Mouse (Mus musculus) midbrain, embryonic 12.5 days (tissue): ENCODE measurements around the gene Myt1l. TPM values are rescaled to one million over a fixed set of nuclear protein-coding genes. Genes with fewer than 3 reads are reported as not detected.

Experiments
- ATAC-seq: fragments of 200-750 bp; cut with Nextera tagmentation; 2 replicates; pipeline ENCODE4 v1.8.0; 2017; ENCODE audit warnings: low read depth, moderate TSS enrichment, moderate library complexity; ENCODE audit not compliant: low FRiP score
- H3K27ac ChIP-seq: fragments of 300-500 bp; sonication (generic); replicated peaks from 2 replicates; pipeline ENCODE4 v1.5.1; 2016; ENCODE audit warnings: mild to moderate bottlenecking
- H3K27me3 ChIP-seq: fragments of 300-500 bp; sonication (generic); 2 replicates; pipeline ENCODE4 v1.6.1; 2016; ENCODE audit warnings: mild to moderate bottlenecking
- H3K36me3 ChIP-seq: fragments of 300-500 bp; sonication (generic); 2 replicates; pipeline ENCODE4 v1.6.1; 2016
- H3K4me1 ChIP-seq: fragments of 300-500 bp; sonication (generic); 2 replicates; pipeline ENCODE4 v1.6.1; 2016
- H3K4me2 ChIP-seq: fragments of 300-500 bp; sonication (generic); replicated peaks from 2 replicates; pipeline ENCODE4 v1.6.1; 2016; ENCODE audit warnings: mild to moderate bottlenecking, moderate library complexity
- H3K4me3 ChIP-seq: fragments of 300-500 bp; sonication (generic); 2 replicates; pipeline ENCODE4 v1.5.1; 2016; ENCODE audit warnings: mild to moderate bottlenecking
- H3K9ac ChIP-seq: fragments of 300-500 bp; sonication (generic); replicated peaks from 2 replicates; pipeline ENCODE4 v1.6.1; 2016; ENCODE audit warnings: mild to moderate bottlenecking, moderate library complexity
- H3K9me3 ChIP-seq: fragments of 300-500 bp; sonication (generic); 2 replicates; pipeline ENCODE4 v1.6.1; 2016; ENCODE audit warnings: mild to moderate bottlenecking
- WGBS: fragments of 180-500 bp; shearing (Covaris S2); methylation state at CpG from one replicate; pipeline ENCODE4 v1.1.7; 2016; 5-methylcytosine and 5-hydroxymethylcytosine counted together
- polyA plus RNA-seq: library from polyadenylated mRNA; unstranded; fragments of >200 nt; fragmentation: Nextera tagmentation; extraction: Ambion mirVana; gene quantifications from 2 replicates; pipeline ENCODE4 v1.2.1, GENCODE M21; 2016

Myt1l gene
- polyA plus RNA-seq, 1 experiment from 2014 or later = 53.0 TPM

- Histone ChIP-seq H3K27ac (no peak overlapping the region), H3K9me3 (no peaks in the 10 kb centered on the region), H3K27me3 (no peaks in the 10 kb centered on the region), H3K9ac (no peak overlapping the region), H3K36me3 (no peaks in the 10 kb centered on the region), H3K4me3 (no peak overlapping the region), H3K4me1 (peaks cover 8% of the 10 kb centered on the region), H3K4me2 (no peak overlapping the region)
- ATAC-seq = no peak
- WGBS = 72% methylated on average over 3 of the region's 3 CpGs
These were observed 270.6 kb downstream of the Myt1l start for GRCm38 (mm10) chr12:29798595-29799391.

- no peaks in the 10 kb centered on the region for H3K36me3 ChIP-seq
- WGBS = 96% methylated on average over 1 of the region's 1 CpGs
- no peaks in the 10 kb centered on the region for H3K27me3 ChIP-seq
- H3K4me3 ChIP-seq = no peak overlapping the region
- no peak for ATAC-seq
- H3K27ac ChIP-seq = no peak overlapping the region
- no peaks in the 10 kb centered on the region for H3K9me3 ChIP-seq
- H3K9ac ChIP-seq = no peak overlapping the region
- H3K4me1 ChIP-seq = peaks cover 10% of the 10 kb centered on the region
- H3K4me2 ChIP-seq = no peak overlapping the region
These were observed 278.2 kb downstream of the Myt1l start for GRCm38 (mm10) chr12:29806415-29806814.

- no peaks in the 10 kb centered on the region for H3K27me3 ChIP-seq
- no peaks in the 10 kb centered on the region for H3K36me3 ChIP-seq
- peaks cover 10% of the 10 kb centered on the region for H3K4me1 ChIP-seq
- no peaks in the 10 kb centered on the region for H3K9me3 ChIP-seq
- 65% methylated on average over 12 of the region's 12 CpGs for WGBS
- H3K4me3 ChIP-seq = no peak overlapping the region
- H3K27ac ChIP-seq = no peak overlapping the region
- ATAC-seq = no peak
- no peak overlapping the region for H3K4me2 ChIP-seq
- no peak overlapping the region for H3K9ac ChIP-seq
These were observed 281.5 kb downstream of the Myt1l start for GRCm38 (mm10) chr12:29809569-29810185.

- H3K4me1 ChIP-seq = peaks cover 19% of the 10 kb centered on the region
- WGBS = 92% methylated on average over 2 of the region's 2 CpGs
These were observed 287.3 kb downstream of the Myt1l start for GRCm38 (mm10) chr12:29815466-29815865.

GRCm38 (mm10) chr12:29816130-29816529 is 287.9 kb downstream of the Myt1l start:
- no peaks in the 10 kb centered on the region for H3K27me3 ChIP-seq
- peaks cover 19% of the 10 kb centered on the region for H3K4me1 ChIP-seq
- no peak overlapping the region for H3K9ac ChIP-seq
- ATAC-seq = peak; percentile 27; the same call in 1 of the 2 replicates
- H3K9me3 ChIP-seq = no peaks in the 10 kb centered on the region
- WGBS = 78% methylated on average over 2 of the region's 2 CpGs
- no peak overlapping the region for H3K4me3 ChIP-seq
- no peaks in the 10 kb centered on the region for H3K36me3 ChIP-seq
- no peak overlapping the region for H3K4me2 ChIP-seq
- peak overlapping the region; percentile 72 for H3K27ac ChIP-seq

More at GRCm38 (mm10) chr12:29815466-29815865, 287.3 kb downstream of the Myt1l start:
- peak overlapping the region; percentile 72 for H3K27ac ChIP-seq
- H3K36me3 ChIP-seq = no peaks in the 10 kb centered on the region
- no peaks in the 10 kb centered on the region for H3K27me3 ChIP-seq
- H3K9me3 ChIP-seq = no peaks in the 10 kb centered on the region
- ATAC-seq = no peak
- H3K4me2 ChIP-seq = no peak overlapping the region
- no peak overlapping the region for H3K4me3 ChIP-seq
- no peak overlapping the region for H3K9ac ChIP-seq

- Histone ChIP-seq H3K36me3 (no peaks in the 10 kb centered on the region), H3K27ac (peak overlapping the region; percentile 72), H3K4me2 (no peak overlapping the region), H3K27me3 (no peaks in the 10 kb centered on the region), H3K9ac (no peak overlapping the region), H3K4me3 (no peak overlapping the region), H3K9me3 (no peaks in the 10 kb centered on the region), H3K4me1 (peaks cover 25% of the 10 kb centered on the region)
- no peak for ATAC-seq
- 82% methylated on average over 6 of the region's 6 CpGs for WGBS
These were observed 288.6 kb downstream of the Myt1l start for GRCm38 (mm10) chr12:29816761-29817160.

- 55% methylated on average over 3 of the region's 3 CpGs for WGBS
- no peak overlapping the region for H3K4me2 ChIP-seq
- ATAC-seq = no peak
- no peak overlapping the region for H3K4me3 ChIP-seq
- no peaks in the 10 kb centered on the region for H3K27me3 ChIP-seq
- H3K36me3 ChIP-seq = no peaks in the 10 kb centered on the region
- H3K9ac ChIP-seq = no peak overlapping the region; the same call in 1 of the 2 replicates
- H3K9me3 ChIP-seq = no peaks in the 10 kb centered on the region
- H3K4me1 ChIP-seq = peaks cover 16% of the 10 kb centered on the region
- peak overlapping the region; percentile 63 for H3K27ac ChIP-seq
These were observed 294.0 kb downstream of the Myt1l start for GRCm38 (mm10) chr12:29822216-29822615.

- no peak overlapping the region for H3K9ac ChIP-seq
- peaks cover 14% of the 10 kb centered on the region for H3K4me1 ChIP-seq
- H3K4me2 ChIP-seq = no peak overlapping the region
- no peak overlapping the region for H3K27ac ChIP-seq
- no peaks in the 10 kb centered on the region for H3K9me3 ChIP-seq
- no peak for ATAC-seq
- H3K4me3 ChIP-seq = no peak overlapping the region
- 79% methylated on average over 10 of the region's 10 CpGs for WGBS
- H3K27me3 ChIP-seq = no peaks in the 10 kb centered on the region
- H3K36me3 ChIP-seq = no peaks in the 10 kb centered on the region
These were observed 295.7 kb downstream of the Myt1l start for GRCm38 (mm10) chr12:29823766-29824417.

- H3K27ac ChIP-seq = no peak overlapping the region
- no peak overlapping the region for H3K9ac ChIP-seq
- peaks cover 4% of the 10 kb centered on the region for H3K4me1 ChIP-seq
- no peaks in the 10 kb centered on the region for H3K9me3 ChIP-seq
- 0 out of 2 replicates have a peak, but pooled peaks cover 3% of the 10 kb centered on the region for H3K27me3 ChIP-seq
- H3K36me3 ChIP-seq = no peaks in the 10 kb centered on the region
- no peak for ATAC-seq
- H3K4me3 ChIP-seq = no peak overlapping the region
- no peak overlapping the region for H3K4me2 ChIP-seq
These were observed 302.4 kb downstream of the Myt1l start for GRCm38 (mm10) chr12:29830571-29830970.

- Histone ChIP-seq H3K36me3 (no peaks in the 10 kb centered on the region), H3K27ac (no peak overlapping the region), H3K9ac (no peak overlapping the region), H3K4me1 (peaks cover 8% of the 10 kb centered on the region), H3K4me3 (no peak overlapping the region), H3K27me3 (0 out of 2 replicates have a peak, but pooled peaks cover 3% of the 10 kb centered on the region), H3K4me2 (no peak overlapping the region), H3K9me3 (no peaks in the 10 kb centered on the region)
- ATAC-seq = no peak
- 85% methylated on average over 11 of the region's 11 CpGs for WGBS
These were observed 303.2 kb downstream of the Myt1l start for GRCm38 (mm10) chr12:29831356-29831755.

GRCm38 (mm10) chr12:29837301-29837791 is 309.2 kb downstream of the Myt1l start:
- H3K4me1 ChIP-seq = peaks cover 18% of the 10 kb centered on the region
- 0 out of 2 replicates have a peak overlapping the region, but pooled peaks have one; percentile 22 for H3K27ac ChIP-seq
- H3K9me3 ChIP-seq = no peaks in the 10 kb centered on the region
- 0 out of 2 replicates have a peak, but pooled peaks cover 3% of the 10 kb centered on the region for H3K27me3 ChIP-seq
- no peak overlapping the region for H3K4me3 ChIP-seq
- H3K9ac ChIP-seq = no peak overlapping the region
- 79% methylated on average over 5 of the region's 5 CpGs for WGBS
- H3K36me3 ChIP-seq = no peaks in the 10 kb centered on the region
- no peak overlapping the region for H3K4me2 ChIP-seq
- 0 out of 2 replicates have a peak, but pooled peaks have one; percentile 27 for ATAC-seq

GRCm38 (mm10) chr12:29838421-29838820 is 310.2 kb downstream of the Myt1l start:
- WGBS = 90% methylated on average over 7 of the region's 7 CpGs
- H3K4me2 ChIP-seq = no peak overlapping the region
- H3K4me1 ChIP-seq = peaks cover 18% of the 10 kb centered on the region
- H3K9me3 ChIP-seq = no peaks in the 10 kb centered on the region
- H3K9ac ChIP-seq = no peak overlapping the region
- H3K4me3 ChIP-seq = no peak overlapping the region
- no peak for ATAC-seq
- H3K27me3 ChIP-seq = 0 out of 2 replicates have a peak, but pooled peaks cover 3% of the 10 kb centered on the region
- H3K27ac ChIP-seq = no peak overlapping the region
- no peaks in the 10 kb centered on the region for H3K36me3 ChIP-seq
